Mouse (Mus musculus) stomach, embryonic 14.5 days (tissue): Measurements from ENCODE around the gene Tmem170b. TPM values are rescaled to one million over a fixed set of nuclear protein-coding genes. Genes with fewer than 3 reads are reported as not detected.

Source experiments
- ATAC-seq: fragments of 200-750 bp; cut with Nextera tagmentation; 2 replicates; pipeline ENCODE4 v1.8.0; 2017; ENCODE audit warnings: low read depth, moderate TSS enrichment; ENCODE audit not compliant: insufficient number of reproducible peaks, insufficient read depth, low FRiP score
- H3K27ac ChIP-seq: fragments of 300-500 bp; sonication (generic); 2 replicates; pipeline ENCODE4 v1.5.1; 2014; ENCODE audit warnings: mild to moderate bottlenecking, low read length, moderate library complexity, mixed read lengths
- H3K27me3 ChIP-seq: fragments of 300-500 bp; sonication (generic); 2 replicates; pipeline ENCODE4 v1.6.1; 2014; ENCODE audit warnings: low read length, control low read depth, mixed read lengths; ENCODE audit not compliant: control insufficient read depth, insufficient read depth
- H3K36me3 ChIP-seq: fragments of 300-500 bp; sonication (generic); 2 replicates; pipeline ENCODE4 v1.6.1; 2014; ENCODE audit warnings: mild to moderate bottlenecking, control low read depth, low read length, moderate library complexity, mixed read lengths; ENCODE audit not compliant: control insufficient read depth, insufficient read depth
- H3K4me1 ChIP-seq: fragments of 300-500 bp; sonication (generic); 2 replicates; pipeline ENCODE4 v1.6.1; 2014; ENCODE audit warnings: low read length, control low read depth, mixed read lengths; ENCODE audit not compliant: control insufficient read depth, insufficient read depth
- H3K4me2 ChIP-seq: fragments of 300-500 bp; sonication (generic); replicated peaks from 2 replicates; pipeline ENCODE4 v1.6.1; 2014; ENCODE audit warnings: low read depth, low read length, control low read depth
- H3K4me3 ChIP-seq: fragments of 300-500 bp; sonication (generic); 2 replicates; pipeline ENCODE4 v1.5.1; 2014; ENCODE audit warnings: low read depth, low read length, control low read depth
- H3K9ac ChIP-seq: fragments of 300-500 bp; sonication (generic); replicated peaks from 2 replicates; pipeline ENCODE4 v1.6.1; 2014; ENCODE audit warnings: low read depth, mild to moderate bottlenecking, control low read depth, low read length, moderate library complexity, mixed read lengths
- H3K9me3 ChIP-seq: fragments of 300-500 bp; sonication (generic); 2 replicates; pipeline ENCODE4 v1.6.1; 2016; ENCODE audit warnings: low read depth, low read length, control low read depth; ENCODE audit not compliant: control insufficient read depth
- WGBS: fragments of 180-500 bp; shearing (Covaris S2); extraction: QIAGEN DNeasy Blood & Tissue Kit; methylation state at CpG from one replicate; pipeline ENCODE4 v1.1.7; 2014; 5-methylcytosine and 5-hydroxymethylcytosine counted together
- polyA plus RNA-seq: library from polyadenylated mRNA; unstranded; fragments of >200 nt; fragmentation: Nextera tagmentation; extraction: Ambion mirVana; gene quantifications from 2 replicates; pipeline ENCODE4 v1.2.1, GENCODE M21; 2014

Tmem170b gene
- polyA plus RNA-seq, 1 experiment from 2014 or later, result 12.6 TPM

DNA sequence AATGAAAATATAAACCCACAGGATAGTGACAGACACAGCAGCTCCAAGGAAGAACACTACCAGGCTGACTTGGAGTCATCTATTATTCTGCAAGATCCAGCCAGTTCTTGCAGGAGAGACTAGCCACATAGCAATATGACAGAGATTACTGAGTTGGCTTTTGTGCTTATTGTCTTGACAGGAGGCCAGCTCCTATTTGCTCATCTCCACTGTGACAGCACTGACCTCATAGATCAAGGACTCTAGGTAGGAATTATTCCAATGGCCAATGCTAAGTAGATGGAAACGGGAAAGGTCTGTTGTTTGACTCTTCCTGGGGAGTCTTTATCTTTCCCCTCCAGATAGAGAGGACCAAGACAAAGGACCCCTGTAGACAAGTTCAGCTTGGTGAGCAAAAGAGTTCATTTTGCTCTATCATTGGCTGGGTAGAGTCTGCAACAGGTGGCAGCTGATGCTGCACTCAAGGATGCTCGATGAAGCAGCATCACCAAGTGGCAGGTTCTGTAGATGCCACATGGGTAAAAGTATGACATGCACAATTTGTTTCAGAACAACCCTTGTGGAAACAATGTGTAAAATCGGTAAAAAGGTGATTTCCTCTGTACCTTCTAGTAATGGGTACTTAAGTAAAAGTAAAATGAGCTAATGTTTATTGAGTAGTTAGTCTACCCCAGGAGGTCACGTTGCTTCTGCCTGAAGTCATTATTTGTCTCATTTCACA lies 32.4 kb upstream of the Tmem170b start:
- Histone ChIP-seq H3K27me3 (no peaks in the 10 kb centered on the region), H3K9ac (no peak overlapping the region), H3K4me1 (no peaks in the 10 kb centered on the region), H3K4me2 (no peak overlapping the region), H3K27ac (no peak overlapping the region), H3K9me3 (peaks cover 3% of the 10 kb centered on the region; the same call in 1 of the 2 replicates), H3K4me3 (no peak overlapping the region), H3K36me3 (no peaks in the 10 kb centered on the region)
- ATAC-seq, result no peak
- 45% methylated on average over 4 of the region's 4 CpGs for WGBS

DNA sequence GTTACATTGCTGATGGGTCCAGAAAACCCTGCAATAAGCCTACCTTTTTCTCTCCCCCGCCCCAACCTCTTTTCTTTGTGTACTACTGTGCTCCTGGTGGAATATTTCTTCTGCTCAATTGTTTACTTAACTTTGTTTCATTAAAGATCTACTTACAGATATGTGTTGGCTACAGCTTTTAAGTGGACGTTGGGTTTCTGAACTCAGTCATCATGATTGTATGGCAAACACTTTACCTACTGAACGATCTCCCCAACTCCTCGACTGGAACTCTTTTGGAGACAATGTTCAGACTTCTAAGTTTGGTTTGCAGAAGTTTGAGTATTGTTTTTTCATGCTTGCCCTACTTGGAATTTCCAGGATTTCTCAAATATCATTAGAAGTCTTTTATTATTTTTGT lies 24.6 kb upstream of the Tmem170b start:
- no peak overlapping the region for H3K9ac ChIP-seq
- H3K27ac ChIP-seq, result no peak overlapping the region
- H3K27me3 ChIP-seq, result no peaks in the 10 kb centered on the region
- no peak for ATAC-seq
- peaks cover 3% of the 10 kb centered on the region; the same call in 1 of the 2 replicates for H3K9me3 ChIP-seq
- no peak overlapping the region for H3K4me3 ChIP-seq
- no peaks in the 10 kb centered on the region for H3K4me1 ChIP-seq
- no peak overlapping the region for H3K4me2 ChIP-seq
- WGBS, result 51% methylated on average over 4 of the region's 4 CpGs
- H3K36me3 ChIP-seq, result no peaks in the 10 kb centered on the region

DNA sequence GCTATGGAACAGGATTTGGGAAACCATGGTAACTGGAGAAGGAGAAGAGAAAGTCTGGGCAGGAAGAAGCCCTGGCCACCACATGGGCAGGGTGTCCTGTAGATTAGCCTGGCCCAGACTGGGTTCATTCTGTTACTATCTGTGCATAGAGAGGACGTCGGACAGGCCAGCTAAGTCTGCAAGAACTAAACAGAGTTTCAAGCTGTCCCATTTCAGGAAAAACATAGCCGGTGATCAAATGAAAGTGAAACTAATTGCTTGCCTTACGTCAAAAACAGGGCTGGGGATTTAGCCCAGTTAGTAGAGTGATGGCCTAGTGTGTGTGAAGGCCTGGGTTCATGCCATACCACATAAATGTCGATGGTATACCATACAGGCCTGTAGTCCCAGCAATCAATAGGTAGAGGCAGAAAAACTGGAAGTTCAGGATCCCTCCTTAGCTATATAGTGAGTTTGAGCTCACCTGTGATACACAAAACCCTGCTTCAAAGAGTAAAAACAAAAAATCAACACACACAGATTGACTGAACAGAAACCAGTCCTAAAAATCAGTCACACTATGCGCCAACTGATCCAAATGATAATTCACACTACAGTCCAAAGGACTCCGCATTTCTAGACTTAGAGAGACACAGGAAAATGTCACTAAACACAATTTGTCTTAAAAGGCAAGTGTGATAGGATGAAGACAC lies 21.9 kb upstream of the Tmem170b start:
- Histone ChIP-seq H3K9me3 (no peaks in the 10 kb centered on the region), H3K36me3 (no peaks in the 10 kb centered on the region), H3K4me3 (no peak overlapping the region), H3K9ac (no peak overlapping the region), H3K27me3 (no peaks in the 10 kb centered on the region), H3K4me2 (no peak overlapping the region), H3K27ac (no peak overlapping the region), H3K4me1 (no peaks in the 10 kb centered on the region)
- no peak for ATAC-seq
- WGBS, result 69% methylated on average over 7 of the region's 7 CpGs

DNA sequence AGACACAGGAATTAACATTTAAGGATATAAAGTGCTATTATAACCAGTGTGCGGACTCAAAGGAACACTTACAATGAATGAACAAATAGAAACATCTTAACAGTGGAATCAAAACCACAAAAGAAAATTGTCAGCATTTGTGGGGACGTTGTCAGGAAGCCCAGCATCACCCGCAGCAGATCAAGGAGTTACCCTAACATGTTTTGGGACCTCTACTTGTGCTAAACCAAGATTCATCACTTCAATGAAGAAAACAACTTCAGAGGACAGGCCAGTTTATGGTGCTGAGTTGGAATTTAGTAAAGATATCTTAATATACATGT lies 21.4 kb upstream of the Tmem170b start:
- H3K27me3 ChIP-seq, result no peaks in the 10 kb centered on the region

DNA sequence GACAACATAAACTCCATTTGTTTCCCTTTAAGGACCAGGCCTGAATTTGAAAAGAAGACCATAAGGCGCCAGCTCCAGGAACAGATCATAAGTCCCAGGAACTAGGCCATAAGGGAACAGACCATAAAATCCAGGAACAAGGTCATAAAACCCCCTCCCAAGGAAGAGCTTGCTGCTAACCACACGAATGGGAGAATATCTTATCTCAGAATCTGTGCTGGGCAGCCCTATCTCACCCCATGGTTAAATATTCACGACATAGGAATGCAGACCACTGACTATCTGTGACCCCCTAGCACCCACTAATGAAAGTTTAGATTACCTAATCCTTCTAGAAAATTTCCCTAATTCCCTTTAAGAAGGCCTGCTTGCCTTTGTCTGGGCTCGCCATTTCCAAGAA lies 20.8 kb upstream of the Tmem170b start:
- H3K9ac ChIP-seq, result no peak overlapping the region
- no peaks in the 10 kb centered on the region for H3K4me1 ChIP-seq
- no peak overlapping the region for H3K27ac ChIP-seq
- no peak overlapping the region for H3K4me3 ChIP-seq
- no peaks in the 10 kb centered on the region for H3K27me3 ChIP-seq
- WGBS, result 66% methylated on average over 4 of the region's 4 CpGs
- H3K36me3 ChIP-seq, result no peaks in the 10 kb centered on the region
- no peak overlapping the region for H3K4me2 ChIP-seq
- no peak for ATAC-seq
- no peaks in the 10 kb centered on the region for H3K9me3 ChIP-seq

More for the DNA sequence above, 21.4 kb upstream of the Tmem170b start:
- H3K4me3 ChIP-seq, result no peak overlapping the region
- no peaks in the 10 kb centered on the region for H3K4me1 ChIP-seq
- H3K36me3 ChIP-seq, result no peaks in the 10 kb centered on the region
- H3K9me3 ChIP-seq, result no peaks in the 10 kb centered on the region
- H3K4me2 ChIP-seq, result no peak overlapping the region
- no peak overlapping the region for H3K9ac ChIP-seq
- no peak overlapping the region for H3K27ac ChIP-seq
- ATAC-seq, result no peak
- WGBS, result 93% methylated on average over 3 of the region's 3 CpGs

DNA sequence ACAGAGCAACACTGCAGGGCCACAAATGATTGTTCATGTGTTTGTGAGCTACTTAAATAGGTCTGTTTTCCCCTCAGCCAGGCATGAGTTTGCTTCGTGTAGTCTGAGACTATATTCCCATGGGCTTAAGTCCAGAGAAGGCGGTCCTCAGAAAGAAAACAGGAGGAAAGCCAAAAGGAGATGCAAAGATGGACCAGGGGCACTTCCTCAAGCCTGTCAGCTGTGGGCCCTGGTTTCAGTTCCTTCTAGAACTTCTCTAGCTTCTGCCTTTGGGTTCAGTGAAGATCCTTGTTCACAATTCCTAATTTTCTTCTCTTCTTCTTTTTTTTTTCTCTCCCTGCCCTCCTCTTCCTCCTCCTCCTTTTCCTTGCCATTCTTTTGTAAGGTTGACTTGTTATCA lies 9.0 kb upstream of the Tmem170b start:
- no peak overlapping the region for H3K4me2 ChIP-seq
- H3K9ac ChIP-seq, result no peak overlapping the region
- H3K4me3 ChIP-seq, result no peak overlapping the region
- no peaks in the 10 kb centered on the region for H3K27me3 ChIP-seq
- no peaks in the 10 kb centered on the region for H3K36me3 ChIP-seq
- no peaks in the 10 kb centered on the region for H3K9me3 ChIP-seq
- no peak overlapping the region for H3K27ac ChIP-seq
- 52% methylated on average over 2 of the region's 2 CpGs for WGBS
- no peaks in the 10 kb centered on the region for H3K4me1 ChIP-seq
- no peak for ATAC-seq

DNA sequence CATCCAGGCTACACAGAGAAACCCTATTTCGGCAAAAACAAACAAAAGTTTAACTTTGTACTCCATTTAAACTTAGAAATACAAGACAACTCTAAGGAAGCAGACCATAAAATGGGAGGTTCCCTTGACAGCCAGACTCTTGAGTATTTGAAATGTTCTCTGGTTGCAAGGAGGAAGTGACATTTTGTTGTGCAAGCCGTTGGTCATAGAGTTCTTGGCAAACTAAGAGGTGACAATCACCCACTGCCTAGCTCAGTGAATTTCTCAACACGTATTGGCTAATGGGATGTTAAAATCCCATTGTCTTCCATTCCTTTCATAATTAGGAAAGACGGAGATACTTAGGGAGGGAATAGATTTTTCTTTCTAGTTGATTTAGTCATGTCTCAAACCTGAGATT lies 5.7 kb upstream of the Tmem170b start:
- Histone ChIP-seq H3K27ac (no peak overlapping the region), H3K9ac (no peak overlapping the region), H3K9me3 (no peaks in the 10 kb centered on the region), H3K27me3 (no peaks in the 10 kb centered on the region), H3K36me3 (no peaks in the 10 kb centered on the region), H3K4me1 (no peaks in the 10 kb centered on the region), H3K4me3 (no peak overlapping the region), H3K4me2 (no peak overlapping the region)
- WGBS, result 72% methylated on average over 4 of the region's 4 CpGs
- no peak for ATAC-seq

DNA sequence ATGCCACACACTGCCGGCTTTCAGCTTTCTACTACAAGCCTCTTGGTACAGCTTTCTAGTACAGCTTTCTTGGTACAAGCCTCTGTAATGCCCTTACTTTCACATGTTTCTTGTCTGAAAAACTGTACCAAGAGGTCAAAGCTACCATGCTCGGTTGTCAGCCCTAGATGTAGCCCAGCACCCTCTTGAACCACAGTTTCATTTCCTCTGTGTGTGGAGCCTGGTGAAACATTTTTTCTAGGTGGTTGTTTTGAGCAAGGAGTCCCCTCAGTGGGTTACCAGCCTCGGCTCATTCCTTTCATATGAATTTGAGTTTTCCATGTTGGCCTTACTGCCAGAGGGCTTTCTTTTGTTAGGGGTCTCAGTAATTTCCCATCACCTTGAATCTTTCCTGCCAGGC lies 4.7 kb upstream of the Tmem170b start:
- Histone ChIP-seq H3K4me2 (no peak overlapping the region), H3K27me3 (no peaks in the 10 kb centered on the region), H3K4me3 (no peak overlapping the region), H3K9ac (no peak overlapping the region), H3K27ac (no peak overlapping the region), H3K4me1 (no peaks in the 10 kb centered on the region), H3K9me3 (no peaks in the 10 kb centered on the region), H3K36me3 (no peaks in the 10 kb centered on the region)
- no peak for ATAC-seq
- WGBS, result 93% methylated on average over 3 of the region's 3 CpGs
